Mouse (Mus musculus) stomach, postnatal 0 days (tissue): ENCODE measurements around the gene Fastkd5.

ENCODE experiments used
- CTCF ChIP-seq: IDR thresholded peaks from 2 replicates; pipeline ENCODE4 v1.5.1; 2016; ENCODE audit warnings: antibody characterized with exemption, low read depth, mild to moderate bottlenecking, moderate library complexity
- EP300 ChIP-seq: optimal IDR thresholded peaks from 2 replicates; pipeline ENCODE3; 2016; ENCODE audit warnings: antibody characterized with exemption

DNA sequence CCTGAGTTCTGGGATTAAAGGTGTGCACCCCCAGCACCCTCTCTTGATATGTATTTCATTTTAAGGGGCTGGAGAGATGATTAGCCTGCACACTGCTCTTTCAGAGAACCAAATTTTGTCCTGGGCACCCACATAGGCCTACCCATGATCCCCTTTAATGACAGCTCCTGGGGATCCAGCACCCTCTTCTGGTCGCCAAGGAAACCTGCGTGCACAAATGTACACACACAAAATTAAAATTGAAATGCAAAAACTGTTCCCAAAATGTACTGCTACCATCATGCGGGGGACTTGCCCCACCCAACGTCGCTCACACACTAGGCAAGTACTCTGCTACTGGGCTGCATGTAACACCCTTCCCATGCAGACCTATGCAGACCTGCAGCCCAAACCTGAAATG, 54.9 kb downstream of the Fastkd5 start:
- 0 out of 2 replicates have a peak, but pooled peaks have one; percentile 25 for TF ChIP-seq CTCF
- no peak for TF ChIP-seq EP300
